Mouse (Mus musculus) limb, embryonic 13.5 days (tissue): Measurements from ENCODE around the gene Smdt1. TPM values are rescaled to one million over a fixed set of nuclear protein-coding genes. Genes with fewer than 3 reads are reported as not detected.
A peak's percentile ranks its signal among the peaks of the same experiment; 100 is the strongest.

Experiments used
- ATAC-seq: fragments of 200-750 bp; cut with Nextera tagmentation; 2 replicates; pipeline ENCODE4 v1.8.0; 2017; ENCODE audit warnings: low read depth, moderate number of reproducible peaks, moderate TSS enrichment; ENCODE audit not compliant: low FRiP score
- H3K27ac ChIP-seq: fragments of 300-500 bp; sonication (generic); 2 replicates; pipeline ENCODE4 v1.5.1; 2015; ENCODE audit warnings: inconsistent platforms, mild to moderate bottlenecking, moderate library complexity
- H3K27me3 ChIP-seq: fragments of 300-500 bp; sonication (generic); 2 replicates; pipeline ENCODE4 v1.6.1; 2015; ENCODE audit warnings: mild to moderate bottlenecking, inconsistent platforms
- H3K36me3 ChIP-seq: fragments of 300-500 bp; sonication (generic); 2 replicates; pipeline ENCODE4 v1.6.1; 2015; ENCODE audit warnings: inconsistent platforms, mild to moderate bottlenecking, moderate library complexity
- H3K4me1 ChIP-seq: fragments of 300-500 bp; sonication (generic); 2 replicates; pipeline ENCODE4 v1.6.1; 2015; ENCODE audit warnings: inconsistent platforms
- H3K4me2 ChIP-seq: fragments of 300-500 bp; sonication (generic); replicated peaks from 2 replicates; pipeline ENCODE4 v1.6.1; 2015; ENCODE audit warnings: inconsistent platforms, mild to moderate bottlenecking, moderate library complexity
- H3K4me3 ChIP-seq: fragments of 300-500 bp; sonication (generic); 2 replicates; pipeline ENCODE4 v1.5.1; 2015; ENCODE audit warnings: moderate library complexity, mild to moderate bottlenecking, inconsistent platforms
- H3K9ac ChIP-seq: fragments of 300-500 bp; sonication (generic); 2 replicates; pipeline ENCODE4 v1.6.1; 2015; ENCODE audit warnings: mild to moderate bottlenecking, inconsistent platforms
- H3K9me3 ChIP-seq: fragments of 300-500 bp; sonication (generic); 2 replicates; pipeline ENCODE4 v1.6.1; 2016; ENCODE audit warnings: inconsistent platforms
- WGBS: fragments of 180-500 bp; shearing (Covaris S2); methylation state at CpG from one replicate; pipeline ENCODE4 v1.1.7; 2015; 5-methylcytosine and 5-hydroxymethylcytosine counted together
- polyA plus RNA-seq: library from polyadenylated mRNA; unstranded; fragments of >200 nt; fragmentation: Nextera tagmentation; extraction: Ambion mirVana; gene quantifications from 2 replicates; pipeline ENCODE4 v1.2.1, GENCODE M21; 2015

Smdt1 gene
- polyA plus RNA-seq, 1 experiment from 2014 or later: 239 TPM

- peaks cover 44% of the 10 kb centered on the region for H3K36me3 ChIP-seq
- WGBS: 91% methylated on average over 4 of the region's 4 CpGs
- no peak overlapping the region; the same call in 1 of the 2 replicates for H3K9ac ChIP-seq
- peaks cover 23% of the 10 kb centered on the region for H3K4me1 ChIP-seq
- H3K27me3 ChIP-seq: peaks cover under 1% of the 10 kb centered on the region
- H3K4me3 ChIP-seq: no peak overlapping the region
- H3K4me2 ChIP-seq: no peak overlapping the region
- no peaks in the 10 kb centered on the region for H3K9me3 ChIP-seq
- H3K27ac ChIP-seq: no peak overlapping the region
- no peak for ATAC-seq
Measured at GRCm38 (mm10) chr15:82335194-82335593, 3.6 kb upstream of the Smdt1 start.

GRCm38 (mm10) chr15:82336629-82337028 lies 2.1 kb upstream of the Smdt1 start:
- Histone ChIP-seq H3K36me3 (peaks cover 32% of the 10 kb centered on the region), H3K27ac (no peak overlapping the region), H3K4me2 (no peak overlapping the region; the same call in 1 of the 2 replicates), H3K9ac (peak overlapping the region; percentile 27; the same call in 1 of the 2 replicates), H3K4me1 (peaks cover 33% of the 10 kb centered on the region), H3K4me3 (no peak overlapping the region), H3K27me3 (peaks cover 5% of the 10 kb centered on the region), H3K9me3 (no peaks in the 10 kb centered on the region)
- WGBS: 54% methylated on average over 12 of the region's 12 CpGs
- ATAC-seq: no peak

- peaks cover 44% of the 10 kb centered on the region for H3K4me1 ChIP-seq
- peak overlapping the region; percentile 70 for H3K9ac ChIP-seq
- H3K9me3 ChIP-seq: no peaks in the 10 kb centered on the region
- WGBS: 26% methylated on average over 4 of the region's 4 CpGs
- H3K36me3 ChIP-seq: peaks cover 22% of the 10 kb centered on the region
- H3K27ac ChIP-seq: 0 out of 2 replicates have a peak overlapping the region, but pooled peaks have one; percentile 22
- ATAC-seq: no peak
- peak overlapping the region; percentile 53 for H3K4me3 ChIP-seq
- H3K4me2 ChIP-seq: peak overlapping the region; percentile 81
- peaks cover 5% of the 10 kb centered on the region for H3K27me3 ChIP-seq
Measured at GRCm38 (mm10) chr15:82337875-82338274, 884 bp upstream of the Smdt1 start.

GRCm38 (mm10) chr15:82339150-82339549 lies 391 bp downstream of the Smdt1 start:
- no peak overlapping the region for H3K27ac ChIP-seq
- 57% methylated on average over 10 of the region's 10 CpGs for WGBS
- peak overlapping the region; percentile 53 for H3K4me3 ChIP-seq
- H3K9me3 ChIP-seq: no peaks in the 10 kb centered on the region
- H3K9ac ChIP-seq: peak overlapping the region; percentile 70; the same call in 1 of the 2 replicates
- peak overlapping the region; percentile 81 for H3K4me2 ChIP-seq
- peaks cover 5% of the 10 kb centered on the region for H3K27me3 ChIP-seq
- no peak for ATAC-seq
- H3K36me3 ChIP-seq: peaks cover 19% of the 10 kb centered on the region
- peaks cover 44% of the 10 kb centered on the region for H3K4me1 ChIP-seq

- Histone ChIP-seq H3K4me1 (peaks cover 44% of the 10 kb centered on the region), H3K4me2 (peak overlapping the region; percentile 81; the same call in 1 of the 2 replicates), H3K9ac (no peak overlapping the region), H3K9me3 (no peaks in the 10 kb centered on the region), H3K36me3 (peaks cover 13% of the 10 kb centered on the region), H3K27me3 (peaks cover 5% of the 10 kb centered on the region), H3K4me3 (no peak overlapping the region), H3K27ac (no peak overlapping the region)
- WGBS: 77% methylated on average over 8 of the region's 8 CpGs
- no peak for ATAC-seq
Measured at GRCm38 (mm10) chr15:82339634-82340254, 985 bp downstream of the Smdt1 start.

- Histone ChIP-seq H3K9me3 (no peaks in the 10 kb centered on the region), H3K4me1 (peaks cover 44% of the 10 kb centered on the region), H3K36me3 (peaks cover 6% of the 10 kb centered on the region), H3K4me2 (peak overlapping the region; percentile 81), H3K9ac (peak overlapping the region; percentile 84), H3K27me3 (peaks cover 5% of the 10 kb centered on the region), H3K27ac (peak overlapping the region; percentile 74), H3K4me3 (peak overlapping the region; percentile 59)
- WGBS: 41% methylated on average over 21 of the region's 21 CpGs
- no peak for ATAC-seq
Measured at GRCm38 (mm10) chr15:82340414-82341035, 1.8 kb downstream of the Smdt1 start.

- WGBS: 1% methylated on average over 37 of the region's 40 CpGs
- Histone ChIP-seq H3K4me2 (peak overlapping the region; percentile 81), H3K36me3 (peaks cover under 1% of the 10 kb centered on the region; the same call in 1 of the 2 replicates), H3K4me1 (peaks cover 43% of the 10 kb centered on the region), H3K27ac (peak overlapping the region; percentile 74), H3K27me3 (peaks cover 5% of the 10 kb centered on the region), H3K9me3 (no peaks in the 10 kb centered on the region), H3K9ac (peak overlapping the region; percentile 84), H3K4me3 (peak overlapping the region; percentile 59)
- peak; percentile 6 for ATAC-seq
Measured at GRCm38 (mm10) chr15:82341036-82341501, 2.3 kb downstream of the Smdt1 start.

GRCm38 (mm10) chr15:82341675-82342542 lies 3.1 kb downstream of the Smdt1 start:
- H3K4me3 ChIP-seq: peak overlapping the region; percentile 59
- peaks cover 5% of the 10 kb centered on the region for H3K27me3 ChIP-seq
- H3K36me3 ChIP-seq: no peaks in the 10 kb centered on the region
- peak overlapping the region; percentile 84 for H3K9ac ChIP-seq
- H3K9me3 ChIP-seq: no peaks in the 10 kb centered on the region
- H3K27ac ChIP-seq: peak overlapping the region; percentile 74
- peaks cover 40% of the 10 kb centered on the region for H3K4me1 ChIP-seq
- WGBS: 58% methylated on average over 15 of the region's 15 CpGs
- no peak for ATAC-seq
- H3K4me2 ChIP-seq: peak overlapping the region; percentile 81

GRCm38 (mm10) chr15:82342543-82342935 lies 3.8 kb downstream of the Smdt1 start:
- Histone ChIP-seq H3K9ac (peak overlapping the region; percentile 84; the same call in 1 of the 2 replicates), H3K4me3 (no peak overlapping the region), H3K27ac (no peak overlapping the region), H3K4me1 (peaks cover 40% of the 10 kb centered on the region), H3K9me3 (no peaks in the 10 kb centered on the region), H3K36me3 (0 out of 2 replicates have a peak, but pooled peaks cover 3% of the 10 kb centered on the region), H3K27me3 (peaks cover 5% of the 10 kb centered on the region), H3K4me2 (peak overlapping the region; percentile 81)
- 69% methylated on average over 5 of the region's 5 CpGs for WGBS
- no peak for ATAC-seq

GRCm38 (mm10) chr15:82343368-82344287 lies 4.9 kb downstream of the Smdt1 start:
- Histone ChIP-seq H3K27ac (no peak overlapping the region), H3K4me1 (peaks cover 37% of the 10 kb centered on the region), H3K4me3 (no peak overlapping the region), H3K9me3 (no peaks in the 10 kb centered on the region), H3K4me2 (no peak overlapping the region), H3K36me3 (peaks cover 13% of the 10 kb centered on the region), H3K27me3 (peaks cover 5% of the 10 kb centered on the region), H3K9ac (no peak overlapping the region)
- 88% methylated on average over 27 of the region's 27 CpGs for WGBS
- ATAC-seq: no peak

- H3K9me3 ChIP-seq: no peaks in the 10 kb centered on the region
- no peak overlapping the region for H3K4me3 ChIP-seq
- ATAC-seq: no peak
- H3K4me2 ChIP-seq: no peak overlapping the region
- 89% methylated on average over 6 of the region's 6 CpGs for WGBS
- H3K4me1 ChIP-seq: peaks cover 37% of the 10 kb centered on the region
- H3K36me3 ChIP-seq: peaks cover 27% of the 10 kb centered on the region
- no peak overlapping the region for H3K9ac ChIP-seq
- H3K27ac ChIP-seq: no peak overlapping the region
- H3K27me3 ChIP-seq: peaks cover 5% of the 10 kb centered on the region
Measured at GRCm38 (mm10) chr15:82344971-82345370, 6.2 kb downstream of the Smdt1 start.
